Comparison of ENCODE assay signal across 24 mouse cellular contexts in genomic region chr1:88434057-88434456, GRCm38 (mm10). TPM values are rescaled to one million over a fixed set of nuclear protein-coding genes. Genes with fewer than 3 reads are reported as not detected.
A peak's percentile ranks its signal among the peaks of the same experiment; 100 is the strongest.
DNase-seq lines count a peak whose midpoint lies in the region; ATAC-seq and TF ChIP-seq lines count a peak whose summit lies in the region.
"Had no signal": no experiment of that assay in that cellular context is flagged by ENCODE, and none has a peak within 500 bp of the region (broad histone marks: within the 10 kb centered on the region; RNA-seq: fewer than 3 reads in every experiment).

No protein-coding gene starts in this region.

- intact Hi-C loops in left cerebral cortex, adult 2 months (cut with DNase I), result no loop called here
- intact Hi-C loops in left cerebral cortex, postnatal 10 days (cut with DNase I), result no loop called here

- TF ChIP-seq POLR2A in thymus, adult 2 months (IDR thresholded peaks at IDR 0.05; ENCODE audit: control insufficient read depth, extremely low read depth, insufficient read depth, low read length, poor library complexity), result no peak

- DNase-seq in CD4-positive, CD25-positive, alpha-beta regulatory T cell, adult 2 months (ENCODE audit: low read depth, low spot score), result peak; percentile 33
- no peak for DNase-seq in left cerebral cortex, adult 2 months (ENCODE audit: extremely low spot score in 1 of 2, low spot score in 2 of 2)
- DNase-seq in left cerebral cortex, postnatal 10 days (ENCODE audit: extremely low spot score in 1 of 2, low spot score in 2 of 2), result no peak
- peak; percentile 44 for DNase-seq in 3T3-L1 (ENCODE audit: low read depth, low spot score)
- peak; percentile 42 for DNase-seq in R1 (ENCODE audit: low read depth, low spot score)
- no peak for DNase-seq in urinary bladder, adult 2 months (ENCODE audit: low spot score)
- DNase-seq in thymus, adult 2 months, result no peak
- DNase-seq: adrenal gland, adult 8-10 months; cerebellum, postnatal 25 days; gastrocnemius, postnatal 14 days; kidney, adult 18-20 months; retina, postnatal 1 day; thymus, postnatal 36 days had no signal

- no peaks in the 10 kb centered on the region for H3K27me3 ChIP-seq in thymus, adult 2 months (ENCODE audit: control insufficient read depth, insufficient read depth, low read length)
- H3K27me3 ChIP-seq: forebrain, embryonic 15.5 days; heart, embryonic 12.5 days; limb, embryonic 15.5 days; neural tube, embryonic 15.5 days; stomach, embryonic 15.5 days had no signal

- H3K4me3 ChIP-seq in left cerebral cortex, adult 2 months, result no peak overlapping the region
- no peak overlapping the region for H3K4me3 ChIP-seq in thymus, adult 2 months (ENCODE audit: control insufficient read depth, insufficient read depth, low read length)
- H3K4me3 ChIP-seq: forebrain, embryonic 15.5 days; heart, embryonic 12.5 days; hindbrain, embryonic 10.5 days; limb, embryonic 15.5 days; neural tube, embryonic 15.5 days; stomach, embryonic 15.5 days had no signal

- ATAC-seq in CD4-positive, CD25-positive, alpha-beta regulatory T cell, adult 4 months, result no peak
- ATAC-seq: forebrain, embryonic 15.5 days had no signal

- TF ChIP-seq CTCF in left cerebral cortex, adult 2 months (IDR thresholded peaks at IDR 0.05), result peak; percentile 7
- no peak for TF ChIP-seq CTCF in thymus, adult 2 months (IDR thresholded peaks at IDR 0.05; ENCODE audit: borderline replicate concordance, control insufficient read depth, extremely low read depth, insufficient read depth, low read length, poor library complexity)

- WGBS in thymus, adult 2 months, result 89% methylated on average over 4 of the region's 4 CpGs

- H3K36me3 ChIP-seq in thymus, adult 2 months (ENCODE audit: control insufficient read depth, insufficient read depth, low read length), result no peaks in the 10 kb centered on the region
- H3K36me3 ChIP-seq: forebrain, embryonic 15.5 days; heart, embryonic 12.5 days; hindbrain, embryonic 10.5 days; limb, embryonic 15.5 days; neural tube, embryonic 15.5 days; stomach, embryonic 15.5 days had no signal

- H3K27ac ChIP-seq in left cerebral cortex, adult 2 months, result no peak overlapping the region
- no peak overlapping the region for H3K27ac ChIP-seq in thymus, adult 2 months (ENCODE audit: control insufficient read depth, insufficient read depth, low read length)
- H3K27ac ChIP-seq: forebrain, embryonic 15.5 days; hindbrain, embryonic 10.5 days; limb, embryonic 15.5 days; neural tube, embryonic 15.5 days; stomach, embryonic 15.5 days had no signal

- peaks cover 4% of the 10 kb centered on the region; the same call in 1 of the 2 replicates for H3K4me1 ChIP-seq in thymus, adult 2 months (replicated peaks; ENCODE audit: control insufficient read depth, insufficient read depth, low read length)
- H3K4me1 ChIP-seq: forebrain, embryonic 15.5 days; heart, embryonic 12.5 days had no signal

RNA-seq across cellular contexts. Expression of gene Spp2, which starts 27.3 kb away (rescaled TPM):
- not detected for polyA plus RNA-seq in CD4-positive, CD25-positive, alpha-beta regulatory T cell, adult 4 months (2017; shearing (Covaris generic))
- total RNA-seq in left cerebral cortex, adult 2 months (2021), result not detected
- total RNA-seq in left cerebral cortex, postnatal 10 days (2021), result under 1 TPM in 1 of 2 experiments, not detected in 1; 0.56 TPM
- 0.13 TPM in 1 of 2 replicates, not detected in the other for polyA plus RNA-seq in urinary bladder, adult 2 months (2012; rRNA removed)
- polyA plus RNA-seq in thymus, adult 2 months (2012; rRNA removed), result 0.44 and 0.71 TPM in 2 replicates
- total RNA-seq: adrenal gland, adult 8-10 months; gastrocnemius, postnatal 14 days; layer of hippocampus, adult 18-20 months; megakaryocyte, adult 5-6 weeks; monocyte, adult 5-6 weeks had no signal
- polyA plus RNA-seq: forebrain, embryonic 15.5 days; hindbrain, embryonic 10.5 days; neural tube, embryonic 15.5 days; small intestine, adult 2 months had no signal

Comparison
In these comparisons a context has a peak if more than half of its experiments do, and no peak if none do; other contexts are left out.
1. DNase-seq: peak in CD4-positive, CD25-positive, alpha-beta regulatory T cell, adult 2 months (single experiment), 3T3-L1 (single experiment) and R1 (single experiment); none in left cerebral cortex, adult 2 months (0 of 2), left cerebral cortex, postnatal 10 days (0 of 2), urinary bladder, adult 2 months (single experiment) and thymus, adult 2 months (single experiment).